Mouse (Mus musculus): ENCODE measurements around the gene Prkcq. TPM values are rescaled to one million over a fixed set of nuclear protein-coding genes. Genes with fewer than 3 reads are reported as not detected.
"Not testable (repeated sequence)": the region's sequence is repeated elsewhere in the genome, so short reads cannot be mapped to it uniquely, and the experiment has no call there.

The Prkcq gene
- polyA plus RNA-seq, 1 experiment, result 1.1 TPM

DNA sequence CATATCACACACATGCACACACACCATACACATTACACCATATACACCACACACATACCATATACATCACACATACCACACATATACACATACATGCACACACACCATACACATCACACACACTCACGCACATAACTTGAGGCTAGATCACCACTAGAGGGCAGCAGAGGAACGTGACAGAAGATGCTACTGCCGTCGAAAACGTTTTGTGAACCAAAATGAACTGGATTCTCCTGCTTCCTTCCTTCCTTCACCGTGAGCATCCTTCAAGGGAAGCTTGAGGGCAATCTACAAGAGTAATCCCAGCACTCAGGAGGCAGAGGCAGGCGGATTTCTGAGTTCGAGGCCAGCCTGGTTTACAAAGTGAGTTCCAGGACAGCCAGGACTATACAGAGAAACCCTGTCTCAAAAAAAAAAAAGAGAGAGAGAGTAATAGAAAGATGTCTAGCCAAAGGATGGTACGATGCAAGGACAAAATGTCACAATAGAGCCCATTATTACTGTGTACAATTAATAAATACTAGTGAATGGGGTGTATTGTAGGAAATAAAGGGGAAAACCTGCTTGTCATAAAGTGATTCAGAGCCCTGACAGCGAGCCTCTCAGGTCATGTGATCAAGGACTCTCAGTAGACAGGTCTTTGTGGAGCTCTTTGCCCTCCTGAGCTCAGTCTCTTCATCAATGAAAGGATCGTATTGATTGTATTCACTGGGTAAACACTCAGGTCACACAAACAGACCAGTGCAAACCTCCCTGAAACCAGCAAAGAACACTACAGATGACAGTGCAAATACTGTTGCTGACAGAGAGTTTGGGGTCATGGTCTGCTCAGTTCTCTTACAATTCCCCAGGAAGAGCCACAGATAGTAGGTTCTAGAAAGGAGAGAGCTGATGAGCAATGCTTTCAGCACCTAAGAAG is 159.9 kb downstream of the Prkcq start:
- WGBS, result 9% methylated on average over 11 of the region's 11 CpGs
- Histone ChIP-seq H3K27me3 (ENCODE audit: control insufficient read depth, insufficient read depth, low read length) (no peaks in the 10 kb centered on the region), H3K4me3 (ENCODE audit: low read depth, low read length) (no peak overlapping the region), H3K4me1 (ENCODE audit: control insufficient read depth, insufficient read depth, insufficient read length, low read length) (peaks cover 10% of the 10 kb centered on the region; the same call in 1 of the 2 replicates), H3K36me3 (ENCODE audit: control insufficient read depth, insufficient read depth, low read length) (no peaks in the 10 kb centered on the region), H3K27ac (ENCODE audit: insufficient read depth, low read depth, low read length) (no peak overlapping the region)
- TF ChIP-seq POLR2A (IDR thresholded peaks at IDR 0.05; ENCODE audit: low read depth, low read length) (no peak), CTCF (IDR thresholded peaks at IDR 0.05; ENCODE audit: extremely low read depth, insufficient read length, insufficient replicate concordance, low read depth, low read length) (peak; percentile 41; the same call in 1 of the 2 replicates)

DNA sequence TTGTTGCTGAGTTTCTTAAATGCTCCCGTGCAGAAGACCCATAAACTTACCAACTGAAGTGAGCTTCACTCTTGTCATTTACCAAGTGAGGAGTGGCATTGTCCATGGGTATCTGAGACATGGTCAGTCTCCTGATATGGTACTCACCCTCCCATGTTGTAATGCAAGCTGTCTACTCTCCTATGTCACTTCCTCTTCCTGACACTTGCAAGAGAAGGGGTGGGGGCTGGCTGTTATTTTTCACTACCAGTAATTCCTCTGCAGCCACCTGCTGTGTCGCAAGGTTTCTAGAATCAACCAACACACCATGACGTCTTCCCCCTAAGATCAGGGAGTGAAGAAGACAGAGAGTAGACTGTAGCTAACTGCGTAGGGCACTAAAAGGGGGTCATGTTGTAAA is 160.6 kb downstream of the Prkcq start:
- 63% methylated on average over 4 of the region's 4 CpGs for WGBS
- TF ChIP-seq CTCF (IDR thresholded peaks at IDR 0.05; ENCODE audit: extremely low read depth, insufficient read length, insufficient replicate concordance, low read depth, low read length) (no peak), POLR2A (IDR thresholded peaks at IDR 0.05; ENCODE audit: low read depth, low read length) (no peak)
- no peak overlapping the region for H3K4me3 ChIP-seq (ENCODE audit: low read depth, low read length)
- H3K4me1 ChIP-seq (ENCODE audit: control insufficient read depth, insufficient read depth, insufficient read length, low read length), result peaks cover 10% of the 10 kb centered on the region; the same call in 1 of the 2 replicates
- H3K27ac ChIP-seq (ENCODE audit: insufficient read depth, low read depth, low read length), result peak overlapping the region; percentile 6; the same call in 1 of the 2 replicates
- H3K36me3 ChIP-seq (ENCODE audit: control insufficient read depth, insufficient read depth, low read length), result no peaks in the 10 kb centered on the region
- H3K27me3 ChIP-seq (ENCODE audit: control insufficient read depth, insufficient read depth, low read length), result no peaks in the 10 kb centered on the region

DNA sequence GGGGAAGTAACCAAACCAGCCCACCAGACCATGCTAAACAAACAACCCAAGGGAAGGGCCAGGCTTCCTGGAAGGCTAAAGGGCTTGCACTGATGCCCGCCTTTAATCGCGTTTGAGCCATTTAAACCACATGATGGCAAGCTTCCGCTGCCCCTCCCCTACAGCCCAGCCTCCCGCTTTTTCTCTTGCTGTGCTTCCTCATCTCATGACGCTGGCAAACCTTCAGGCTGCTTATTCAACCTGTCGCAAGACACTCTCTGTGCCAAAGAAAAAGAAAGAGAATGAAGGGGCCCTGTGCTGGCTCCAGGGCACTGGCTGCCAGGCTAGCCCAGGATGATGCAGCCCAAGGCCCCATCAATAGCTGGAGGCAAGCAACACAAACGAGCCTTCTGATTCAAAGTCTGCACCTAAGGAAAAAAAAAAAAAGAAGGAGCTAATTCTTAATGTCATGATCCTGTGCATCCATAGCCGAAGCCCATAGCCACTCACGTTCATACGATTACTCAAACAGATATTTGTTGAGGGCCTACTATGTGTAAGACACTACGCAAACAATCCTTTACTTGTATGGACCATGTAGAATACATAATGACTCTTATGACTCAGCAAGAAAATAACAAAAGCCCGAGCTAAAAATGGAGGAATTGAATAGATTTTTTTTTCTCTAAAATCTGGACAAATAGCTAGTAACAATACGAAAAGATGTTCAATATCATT is 161.6 kb downstream of the Prkcq start:
- Histone ChIP-seq H3K27ac (ENCODE audit: insufficient read depth, low read depth, low read length) (no peak overlapping the region), H3K4me1 (ENCODE audit: control insufficient read depth, insufficient read depth, insufficient read length, low read length) (peaks cover 10% of the 10 kb centered on the region; the same call in 1 of the 2 replicates), H3K27me3 (ENCODE audit: control insufficient read depth, insufficient read depth, low read length) (no peaks in the 10 kb centered on the region), H3K36me3 (ENCODE audit: control insufficient read depth, insufficient read depth, low read length) (no peaks in the 10 kb centered on the region), H3K4me3 (ENCODE audit: low read depth, low read length) (no peak overlapping the region)
- TF ChIP-seq POLR2A (IDR thresholded peaks at IDR 0.05; ENCODE audit: low read depth, low read length) (no peak), CTCF (IDR thresholded peaks at IDR 0.05; ENCODE audit: extremely low read depth, insufficient read length, insufficient replicate concordance, low read depth, low read length) (no peak)
- WGBS, result 43% methylated on average over 14 of the region's 14 CpGs

DNA sequence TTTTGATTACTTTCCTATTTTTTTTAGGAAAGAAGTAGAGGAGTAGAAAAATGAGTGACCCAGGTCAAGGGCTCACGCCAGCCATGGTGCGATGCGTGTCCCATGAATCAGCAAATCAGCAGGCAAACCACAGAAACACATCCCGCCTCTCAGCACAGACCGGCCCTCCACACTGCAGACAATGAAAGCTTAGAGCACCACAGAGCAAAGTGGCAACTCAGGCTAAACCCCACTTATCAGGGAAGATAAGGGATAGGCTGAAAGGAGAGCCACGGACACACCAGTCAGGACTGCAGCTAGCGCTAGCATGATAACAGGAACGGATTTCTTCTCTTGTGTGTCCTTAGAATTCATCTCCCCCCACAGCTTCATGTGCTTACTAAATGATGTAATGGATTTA is 164.4 kb downstream of the Prkcq start:
- no peaks in the 10 kb centered on the region for H3K36me3 ChIP-seq (ENCODE audit: control insufficient read depth, insufficient read depth, low read length)
- no peaks in the 10 kb centered on the region for H3K27me3 ChIP-seq (ENCODE audit: control insufficient read depth, insufficient read depth, low read length)
- H3K27ac ChIP-seq (ENCODE audit: insufficient read depth, low read depth, low read length), result no peak overlapping the region
- no peak for TF ChIP-seq CTCF (IDR thresholded peaks at IDR 0.05; ENCODE audit: extremely low read depth, insufficient read length, insufficient replicate concordance, low read depth, low read length)
- TF ChIP-seq POLR2A (IDR thresholded peaks at IDR 0.05; ENCODE audit: low read depth, low read length), result no peak
- H3K4me3 ChIP-seq (ENCODE audit: low read depth, low read length), result no peak overlapping the region
- H3K4me1 ChIP-seq (ENCODE audit: control insufficient read depth, insufficient read depth, insufficient read length, low read length), result peaks cover 11% of the 10 kb centered on the region; the same call in 1 of the 2 replicates
- 23% methylated on average over 8 of the region's 8 CpGs for WGBS

DNA sequence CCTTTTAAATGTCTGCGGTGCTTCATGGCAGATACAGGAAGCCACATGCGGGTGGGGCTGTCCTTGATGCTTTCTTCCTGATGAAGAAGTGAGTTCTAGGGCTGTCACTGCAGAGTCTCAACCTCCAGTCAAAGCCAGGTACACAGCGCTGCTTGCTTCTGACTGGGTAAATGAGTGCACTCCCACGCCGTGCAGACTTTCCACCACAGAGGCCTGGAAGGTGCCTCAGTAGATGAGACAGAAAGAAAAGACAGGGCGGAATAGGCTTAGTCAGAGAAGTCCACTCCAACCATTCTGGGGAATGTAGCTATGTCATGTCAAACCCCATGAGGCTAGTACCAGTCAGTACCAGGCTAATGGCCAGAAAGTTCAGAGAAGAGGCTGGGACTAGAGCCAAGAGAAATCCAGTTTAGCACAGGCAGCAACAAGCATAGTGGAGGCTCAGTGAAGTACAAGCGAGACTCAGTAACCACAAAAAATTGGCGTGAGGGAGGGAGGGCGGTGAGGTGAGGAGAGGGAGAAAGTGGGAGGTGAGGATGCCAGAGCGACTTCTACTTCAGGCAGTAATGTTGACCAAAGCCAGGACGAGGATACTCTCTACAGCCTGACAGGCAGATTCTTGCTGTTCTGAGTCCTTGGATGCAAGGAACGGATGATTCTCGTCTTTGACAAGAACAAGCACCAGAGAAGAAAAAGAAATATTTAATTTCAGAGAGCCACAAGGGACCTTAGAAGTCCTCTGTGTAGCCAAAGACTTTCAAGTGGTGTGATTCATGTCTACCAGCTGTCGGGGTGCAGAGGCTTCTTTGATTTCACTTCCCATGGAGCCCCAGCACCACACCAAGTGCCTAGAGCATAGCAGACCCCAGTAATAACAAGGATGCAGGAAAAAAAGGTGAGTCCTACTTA is 167.3 kb downstream of the Prkcq start:
- Histone ChIP-seq H3K36me3 (ENCODE audit: control insufficient read depth, insufficient read depth, low read length) (no peaks in the 10 kb centered on the region), H3K4me3 (ENCODE audit: low read depth, low read length) (no peak overlapping the region), H3K27me3 (ENCODE audit: control insufficient read depth, insufficient read depth, low read length) (no peaks in the 10 kb centered on the region), H3K4me1 (ENCODE audit: control insufficient read depth, insufficient read depth, insufficient read length, low read length) (peaks cover 3% of the 10 kb centered on the region; the same call in 1 of the 2 replicates), H3K27ac (ENCODE audit: insufficient read depth, low read depth, low read length) (no peak overlapping the region)
- WGBS, result 68% methylated on average over 14 of the region's 14 CpGs
- TF ChIP-seq CTCF (IDR thresholded peaks at IDR 0.05; ENCODE audit: extremely low read depth, insufficient read length, insufficient replicate concordance, low read depth, low read length), result no peak
- TF ChIP-seq POLR2A (IDR thresholded peaks at IDR 0.05; ENCODE audit: low read depth, low read length), result no peak

DNA sequence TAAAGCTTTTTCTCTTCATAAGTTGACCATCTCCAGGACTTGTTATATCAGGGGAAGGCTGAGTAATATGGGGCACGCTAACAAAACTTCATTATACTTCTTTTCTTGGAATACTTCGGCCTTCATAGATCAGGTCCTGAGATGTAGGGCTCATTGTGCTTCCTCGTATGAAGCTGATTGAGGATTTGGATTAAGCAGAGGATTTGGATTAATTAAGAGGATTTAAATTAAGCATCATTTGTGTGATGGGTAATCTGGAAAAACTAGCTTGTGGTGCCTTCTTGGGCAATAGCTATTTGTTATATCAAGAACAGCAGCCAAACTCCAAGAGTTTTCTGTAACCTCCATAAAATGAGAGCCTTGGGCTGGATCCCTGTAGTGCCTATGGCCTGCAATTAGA is 172.8 kb downstream of the Prkcq start:
- Histone ChIP-seq H3K36me3 (ENCODE audit: control insufficient read depth, insufficient read depth, low read length) (no peaks in the 10 kb centered on the region), H3K27ac (ENCODE audit: insufficient read depth, low read depth, low read length) (no peak overlapping the region), H3K27me3 (ENCODE audit: control insufficient read depth, insufficient read depth, low read length) (no peaks in the 10 kb centered on the region), H3K4me1 (ENCODE audit: control insufficient read depth, insufficient read depth, insufficient read length, low read length) (no peaks in the 10 kb centered on the region), H3K4me3 (ENCODE audit: low read depth, low read length) (no peak overlapping the region)
- WGBS, result 94% methylated on average over 3 of the region's 3 CpGs
- TF ChIP-seq CTCF (IDR thresholded peaks at IDR 0.05; ENCODE audit: extremely low read depth, insufficient read length, insufficient replicate concordance, low read depth, low read length), result no peak

DNA sequence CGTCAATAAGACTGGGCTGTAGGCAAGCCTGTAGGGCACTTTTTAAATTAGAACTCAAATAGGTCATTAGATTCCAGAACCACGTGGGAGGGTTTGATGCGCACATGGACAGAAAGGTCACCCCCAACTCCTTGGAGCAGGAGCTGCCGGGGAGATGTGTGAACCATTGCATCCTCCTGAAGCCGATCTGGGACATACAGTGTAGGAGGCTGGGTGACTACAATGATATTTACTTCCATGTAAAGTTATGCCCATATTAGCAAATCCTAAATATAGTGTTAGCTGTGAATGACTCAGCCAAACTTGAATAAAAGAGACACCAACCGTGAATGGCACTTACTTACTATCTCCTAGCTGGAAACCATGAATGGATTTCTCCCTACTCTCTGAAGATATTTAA is 174.5 kb downstream of the Prkcq start:
- H3K27me3 ChIP-seq (ENCODE audit: control insufficient read depth, insufficient read depth, low read length); H3K4me3 ChIP-seq (ENCODE audit: low read depth, low read length); H3K4me1 ChIP-seq (ENCODE audit: control insufficient read depth, insufficient read depth, insufficient read length, low read length); H3K36me3 ChIP-seq (ENCODE audit: control insufficient read depth, insufficient read depth, low read length); H3K27ac ChIP-seq (ENCODE audit: insufficient read depth, low read depth, low read length): not testable (repeated sequence)
- 87% methylated on average over 6 of the region's 6 CpGs for WGBS
